Mouse (Mus musculus): ENCODE results near the gene Traf6.

DNA sequence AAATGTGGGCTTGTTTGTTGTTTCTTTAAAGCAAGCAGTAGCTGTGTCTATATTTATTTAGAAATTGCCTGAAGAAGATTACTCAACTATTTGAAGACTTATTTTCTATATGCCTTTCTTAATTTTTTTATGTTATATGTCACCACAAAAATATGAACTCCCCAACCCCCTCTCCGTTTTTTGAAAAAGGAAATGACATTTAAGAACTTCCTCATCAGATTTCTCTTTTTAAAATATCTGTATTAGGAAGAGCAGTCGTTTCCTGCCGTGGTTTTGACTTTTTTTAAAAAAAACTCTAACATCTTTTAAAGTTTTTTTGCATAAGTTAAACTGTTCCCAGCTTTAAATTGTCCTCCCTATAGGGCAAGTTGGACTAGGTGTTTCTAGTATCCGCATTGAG, 21.1 kb downstream of the Traf6 start:
- TF ChIP-seq CTCF (IDR thresholded peaks at IDR 0.05; ENCODE audit: control insufficient read depth, insufficient read depth, low read length) (no peak), POLR2A (IDR thresholded peaks at IDR 0.05; ENCODE audit: borderline replicate concordance, control insufficient read depth, low read depth, low read length) (no peak)
